Mouse (Mus musculus) cortical plate, adult 2 months (tissue): Measurements from ENCODE around the gene Ippk.

Source experiments
- CTCF ChIP-seq: fragments of 200-500 bp; IDR thresholded peaks from 2 replicates; pipeline ENCODE4 v1.5.1; 2011; ENCODE audit warnings: mild to moderate bottlenecking, control low read depth, low read length; ENCODE audit not compliant: insufficient read depth; ENCODE audit errors: extremely low read depth
- POLR2A ChIP-seq: fragments of 200-500 bp; IDR thresholded peaks from 2 replicates; pipeline ENCODE4 v1.6.1; 2011; ENCODE audit warnings: mild to moderate bottlenecking, low read length, control low read depth; ENCODE audit not compliant: insufficient read depth; ENCODE audit errors: extremely low read depth

DNA sequence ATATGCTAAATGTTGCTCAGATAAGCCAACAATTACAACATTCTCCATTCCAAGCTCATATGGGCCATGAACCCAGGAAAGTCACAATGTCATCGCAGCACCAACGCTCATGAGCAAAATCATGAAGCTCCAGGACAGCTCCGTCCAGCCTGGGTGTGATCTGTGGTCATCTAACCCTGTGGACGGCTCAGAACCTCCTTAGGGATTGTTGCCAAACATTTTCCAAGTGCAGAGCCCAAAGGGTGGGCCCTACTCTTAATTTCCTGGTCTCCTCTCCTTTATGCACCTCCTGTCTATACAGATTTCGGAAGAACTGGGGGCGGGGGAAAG, 51.6 kb downstream of the Ippk start:
- TF ChIP-seq CTCF (no peak), POLR2A (no peak)
